Mouse (Mus musculus): ENCODE results near the gene Rerg. TPM values are rescaled to one million over a fixed set of nuclear protein-coding genes. Genes with fewer than 3 reads are reported as not detected.
"Not testable (repeated sequence)": the region's sequence is repeated elsewhere in the genome, so short reads cannot be mapped to it uniquely, and the experiment has no call there.

Rerg gene
- polyA plus RNA-seq, 1 experiment from 2014 or later = 8.0 TPM

DNA sequence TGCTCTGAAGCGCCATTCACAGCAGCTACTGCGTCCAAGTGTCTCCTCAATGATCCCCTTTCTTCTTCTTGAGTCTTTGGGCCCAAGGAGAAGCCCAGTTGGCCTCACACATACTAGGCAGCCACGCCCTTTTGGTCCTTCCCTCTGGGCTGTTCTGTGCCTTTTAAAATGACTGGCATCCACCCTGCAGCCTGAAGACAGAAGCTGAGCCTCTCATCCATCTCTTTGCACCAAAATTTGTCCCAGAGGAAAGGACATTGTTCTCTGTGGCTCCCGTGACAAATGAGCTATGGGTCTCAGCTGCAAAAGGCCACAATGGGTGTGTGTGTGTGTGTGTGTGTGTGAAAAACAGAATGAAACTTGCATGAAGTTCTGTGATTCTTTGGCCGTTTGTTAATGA is 109.7 kb downstream of the Rerg start:
- Histone ChIP-seq H3K36me3 (ENCODE audit: control insufficient read depth, insufficient read depth, low read length) (0 out of 2 replicates have a peak, but pooled peaks cover 2% of the 10 kb centered on the region), H3K9me3 (replicated peaks; ENCODE audit: control insufficient read depth, low read length, poor library complexity, severe bottlenecking) (no peaks in the 10 kb centered on the region), H3K27ac (ENCODE audit: low read length) (no peak overlapping the region), H3K9ac (ENCODE audit: low read depth, low read length) (no peak overlapping the region), H3K27me3 (ENCODE audit: control insufficient read depth, insufficient read depth, low read depth, low read length) (no peaks in the 10 kb centered on the region), H3K4me3 (ENCODE audit: low read depth, low read length) (no peak overlapping the region), H3K4me1 (ENCODE audit: control insufficient read depth, insufficient read depth, low read length) (peaks cover 6% of the 10 kb centered on the region), H3K4me2 (ENCODE audit: low read length) (no peak overlapping the region)
- 60% methylated on average over 5 of the region's 5 CpGs for WGBS
- ATAC-seq = no peak

- no peak overlapping the region for H3K4me3 ChIP-seq (ENCODE audit: low read depth, low read length)
- ATAC-seq = no peak
- no peak overlapping the region for H3K9ac ChIP-seq (ENCODE audit: low read depth, low read length)
- WGBS = 96% methylated on average over 2 of the region's 2 CpGs
- peaks cover under 1% of the 10 kb centered on the region for H3K4me1 ChIP-seq (ENCODE audit: control insufficient read depth, insufficient read depth, low read length)
- H3K36me3 ChIP-seq (ENCODE audit: control insufficient read depth, insufficient read depth, low read length) = 0 out of 2 replicates have a peak, but pooled peaks cover 2% of the 10 kb centered on the region
- H3K9me3 ChIP-seq (replicated peaks; ENCODE audit: control insufficient read depth, low read length, poor library complexity, severe bottlenecking) = no peaks in the 10 kb centered on the region
- H3K27me3 ChIP-seq (ENCODE audit: control insufficient read depth, insufficient read depth, low read depth, low read length) = no peaks in the 10 kb centered on the region
- H3K27ac ChIP-seq (ENCODE audit: low read length) = no peak overlapping the region
- H3K4me2 ChIP-seq (ENCODE audit: low read length) = no peak overlapping the region
These were observed 112.0 kb downstream of the Rerg start for GRCm38 (mm10) chr6:137058257-137058656.

GRCm38 (mm10) chr6:137054073-137054472 is 116.2 kb downstream of the Rerg start:
- WGBS = 88% methylated on average over 2 of the region's 2 CpGs

DNA sequence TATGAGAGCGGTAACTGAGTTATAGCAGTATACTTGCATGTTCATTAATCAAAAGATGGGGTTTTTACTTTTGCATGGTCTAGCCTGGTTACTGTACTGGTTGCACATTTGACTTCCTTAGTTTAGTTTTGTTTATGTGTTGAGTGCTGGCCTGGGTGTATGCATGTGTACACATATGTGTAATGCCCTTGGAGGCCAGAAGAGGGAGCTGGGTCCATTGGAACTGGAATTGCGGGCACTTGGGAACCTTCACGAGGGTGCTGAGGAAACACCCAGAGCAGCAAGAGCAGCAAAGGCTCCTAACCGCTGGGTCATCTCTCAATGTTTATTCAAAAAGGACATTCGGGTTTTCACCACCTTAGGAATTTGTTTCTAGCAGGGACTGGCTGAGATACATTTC is 116.8 kb downstream of the Rerg start:
- H3K36me3 ChIP-seq (ENCODE audit: control insufficient read depth, insufficient read depth, low read length) = 0 out of 2 replicates have a peak, but pooled peaks cover 2% of the 10 kb centered on the region
- H3K27me3 ChIP-seq (ENCODE audit: control insufficient read depth, insufficient read depth, low read depth, low read length) = no peaks in the 10 kb centered on the region
- H3K27ac ChIP-seq (ENCODE audit: low read length) = no peak overlapping the region
- WGBS = 75% methylated on average over 5 of the region's 5 CpGs
- H3K4me1 ChIP-seq (ENCODE audit: control insufficient read depth, insufficient read depth, low read length) = no peaks in the 10 kb centered on the region
- no peak overlapping the region for H3K9ac ChIP-seq (ENCODE audit: low read depth, low read length)
- H3K4me2 ChIP-seq (ENCODE audit: low read length) = no peak overlapping the region
- no peak overlapping the region for H3K4me3 ChIP-seq (ENCODE audit: low read depth, low read length)
- no peak for ATAC-seq
- H3K9me3 ChIP-seq (replicated peaks; ENCODE audit: control insufficient read depth, low read length, poor library complexity, severe bottlenecking) = 0 out of 2 replicates have a peak, but pooled peaks cover 2% of the 10 kb centered on the region

More at GRCm38 (mm10) chr6:137054073-137054472, 116.2 kb downstream of the Rerg start:
- H3K4me1 ChIP-seq (ENCODE audit: control insufficient read depth, insufficient read depth, low read length) = no peaks in the 10 kb centered on the region
- no peak for ATAC-seq
- no peak overlapping the region for H3K9ac ChIP-seq (ENCODE audit: low read depth, low read length)
- no peak overlapping the region for H3K4me3 ChIP-seq (ENCODE audit: low read depth, low read length)
- H3K4me2 ChIP-seq (ENCODE audit: low read length) = no peak overlapping the region
- 0 out of 2 replicates have a peak, but pooled peaks cover 2% of the 10 kb centered on the region for H3K9me3 ChIP-seq (replicated peaks; ENCODE audit: control insufficient read depth, low read length, poor library complexity, severe bottlenecking)
- no peak overlapping the region for H3K27ac ChIP-seq (ENCODE audit: low read length)
- 0 out of 2 replicates have a peak, but pooled peaks cover 2% of the 10 kb centered on the region for H3K36me3 ChIP-seq (ENCODE audit: control insufficient read depth, insufficient read depth, low read length)
- no peaks in the 10 kb centered on the region for H3K27me3 ChIP-seq (ENCODE audit: control insufficient read depth, insufficient read depth, low read depth, low read length)

- H3K4me2 ChIP-seq (ENCODE audit: low read length) = no peak overlapping the region
These were observed 117.3 kb downstream of the Rerg start for GRCm38 (mm10) chr6:137053006-137053405.

GRCm38 (mm10) chr6:137047036-137047435 is 123.3 kb downstream of the Rerg start:
- Histone ChIP-seq H3K4me2 (ENCODE audit: low read length) (no peak overlapping the region), H3K9me3 (replicated peaks; ENCODE audit: control insufficient read depth, low read length, poor library complexity, severe bottlenecking) (0 out of 2 replicates have a peak, but pooled peaks cover 2% of the 10 kb centered on the region), H3K4me1 (ENCODE audit: control insufficient read depth, insufficient read depth, low read length) (no peaks in the 10 kb centered on the region), H3K36me3 (ENCODE audit: control insufficient read depth, insufficient read depth, low read length) (no peaks in the 10 kb centered on the region), H3K4me3 (ENCODE audit: low read depth, low read length) (no peak overlapping the region), H3K9ac (ENCODE audit: low read depth, low read length) (no peak overlapping the region), H3K27me3 (ENCODE audit: control insufficient read depth, insufficient read depth, low read depth, low read length) (no peaks in the 10 kb centered on the region), H3K27ac (ENCODE audit: low read length) (no peak overlapping the region)
- no peak for ATAC-seq
- WGBS = 91% methylated on average over 11 of the region's 11 CpGs

More at GRCm38 (mm10) chr6:137053006-137053405, 117.3 kb downstream of the Rerg start:
- H3K36me3 ChIP-seq (ENCODE audit: control insufficient read depth, insufficient read depth, low read length) = 0 out of 2 replicates have a peak, but pooled peaks cover 2% of the 10 kb centered on the region
- H3K4me3 ChIP-seq (ENCODE audit: low read depth, low read length) = no peak overlapping the region
- no peak overlapping the region for H3K27ac ChIP-seq (ENCODE audit: low read length)
- H3K4me1 ChIP-seq (ENCODE audit: control insufficient read depth, insufficient read depth, low read length) = no peaks in the 10 kb centered on the region
- no peak for ATAC-seq
- H3K9ac ChIP-seq (ENCODE audit: low read depth, low read length) = no peak overlapping the region
- no peaks in the 10 kb centered on the region for H3K27me3 ChIP-seq (ENCODE audit: control insufficient read depth, insufficient read depth, low read depth, low read length)
- 0 out of 2 replicates have a peak, but pooled peaks cover 2% of the 10 kb centered on the region for H3K9me3 ChIP-seq (replicated peaks; ENCODE audit: control insufficient read depth, low read length, poor library complexity, severe bottlenecking)
- WGBS = 95% methylated on average over 9 of the region's 9 CpGs

- Histone ChIP-seq H3K27ac (ENCODE audit: low read length) (no peak overlapping the region), H3K9ac (ENCODE audit: low read depth, low read length) (no peak overlapping the region), H3K4me1 (ENCODE audit: control insufficient read depth, insufficient read depth, low read length) (no peaks in the 10 kb centered on the region), H3K27me3 (ENCODE audit: control insufficient read depth, insufficient read depth, low read depth, low read length) (no peaks in the 10 kb centered on the region), H3K4me2 (ENCODE audit: low read length) (no peak overlapping the region), H3K36me3 (ENCODE audit: control insufficient read depth, insufficient read depth, low read length) (no peaks in the 10 kb centered on the region), H3K9me3 (replicated peaks; ENCODE audit: control insufficient read depth, low read length, poor library complexity, severe bottlenecking) (0 out of 2 replicates have a peak, but pooled peaks cover 2% of the 10 kb centered on the region), H3K4me3 (ENCODE audit: low read depth, low read length) (no peak overlapping the region)
- WGBS = 82% methylated on average over 9 of the region's 9 CpGs
- ATAC-seq = no peak
These were observed 125.2 kb downstream of the Rerg start for GRCm38 (mm10) chr6:137045011-137045504.

DNA sequence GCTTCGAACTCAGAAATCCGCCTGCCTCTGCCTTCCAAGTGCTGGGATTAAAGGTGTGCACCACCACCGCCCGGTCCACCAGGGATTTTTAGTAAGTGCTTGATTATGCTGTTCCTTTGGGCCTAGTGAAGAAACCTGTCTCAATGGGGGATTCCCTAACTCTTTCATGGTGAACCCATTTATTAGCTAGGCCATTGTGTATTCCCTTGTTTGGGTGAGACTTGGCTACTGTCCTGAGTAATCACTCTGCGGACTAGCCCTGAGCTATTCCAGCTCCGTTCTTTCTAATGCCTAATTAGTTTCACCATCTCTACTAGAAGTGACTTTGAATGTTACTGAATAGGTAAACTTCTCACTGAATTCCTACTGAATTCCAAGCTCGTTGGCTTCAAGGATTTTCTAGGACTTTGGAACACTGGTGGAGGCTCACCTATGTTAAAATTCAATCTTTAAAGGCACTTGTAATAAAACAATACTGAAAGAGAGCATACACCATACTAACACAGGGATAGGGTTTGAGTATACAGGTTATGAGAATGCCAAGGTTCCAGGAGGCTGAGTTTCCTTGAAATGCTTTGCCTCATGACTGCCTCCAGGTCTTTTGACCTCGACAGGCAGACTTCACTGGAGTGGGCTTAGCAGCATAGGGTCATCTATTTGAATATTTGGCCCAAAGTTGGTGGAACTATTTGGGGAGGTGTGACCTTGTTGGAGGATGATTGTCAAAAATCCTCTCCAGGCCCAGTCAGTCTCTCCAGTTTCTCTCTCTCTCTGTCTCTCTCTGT is 134.5 kb downstream of the Rerg start:
- ATAC-seq; H3K4me2 ChIP-seq (ENCODE audit: low read length); H3K9me3 ChIP-seq (replicated peaks; ENCODE audit: control insufficient read depth, low read length, poor library complexity, severe bottlenecking): not testable (repeated sequence)

DNA sequence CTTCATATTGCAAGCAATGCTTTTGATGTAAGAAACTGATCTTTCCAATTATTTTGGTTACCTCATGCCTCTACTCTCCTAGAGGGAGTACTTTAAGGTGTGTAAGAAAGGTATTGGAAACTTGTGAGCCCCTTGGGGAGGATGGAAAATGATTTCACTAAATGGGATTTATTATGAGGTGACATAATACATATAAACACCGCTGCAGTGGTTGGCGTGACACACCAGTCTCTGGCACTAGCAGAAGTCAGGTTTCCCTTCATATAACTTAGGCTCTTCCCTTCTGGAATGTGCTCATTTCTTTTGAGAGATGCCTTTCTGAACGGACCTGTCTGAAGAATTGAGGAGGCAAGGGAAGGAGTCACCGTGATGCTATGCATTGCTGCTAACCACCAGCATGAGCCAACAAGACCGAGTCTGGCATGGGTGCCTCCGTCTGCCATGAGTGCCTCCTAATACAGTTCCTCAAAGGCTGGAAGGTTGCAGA is 139.6 kb downstream of the Rerg start:
- Histone ChIP-seq H3K4me3 (ENCODE audit: low read depth, low read length) (no peak overlapping the region), H3K27me3 (ENCODE audit: control insufficient read depth, insufficient read depth, low read depth, low read length) (no peaks in the 10 kb centered on the region), H3K4me1 (ENCODE audit: control insufficient read depth, insufficient read depth, low read length) (peaks cover 9% of the 10 kb centered on the region), H3K36me3 (ENCODE audit: control insufficient read depth, insufficient read depth, low read length) (no peaks in the 10 kb centered on the region), H3K9ac (ENCODE audit: low read depth, low read length) (no peak overlapping the region), H3K9me3 (replicated peaks; ENCODE audit: control insufficient read depth, low read length, poor library complexity, severe bottlenecking) (no peaks in the 10 kb centered on the region), H3K4me2 (ENCODE audit: low read length) (no peak overlapping the region), H3K27ac (ENCODE audit: low read length) (peak overlapping the region; percentile 41)
- peak; percentile 28; the same call in 1 of the 2 replicates for ATAC-seq
- WGBS = 81% methylated on average over 6 of the region's 6 CpGs

More for the DNA sequence above, 134.5 kb downstream of the Rerg start:
- not testable (repeated sequence) for H3K27me3 ChIP-seq (ENCODE audit: control insufficient read depth, insufficient read depth, low read depth, low read length); H3K9ac ChIP-seq (ENCODE audit: low read depth, low read length); H3K27ac ChIP-seq (ENCODE audit: low read length); H3K36me3 ChIP-seq (ENCODE audit: control insufficient read depth, insufficient read depth, low read length); H3K4me3 ChIP-seq (ENCODE audit: low read depth, low read length); H3K4me1 ChIP-seq (ENCODE audit: control insufficient read depth, insufficient read depth, low read length)
- 87% methylated on average over 8 of the region's 8 CpGs for WGBS

Measured in midbrain, embryonic 16.5 days (tissue).